Mouse (Mus musculus): Measurements from ENCODE around the gene Ptprg.

DNA sequence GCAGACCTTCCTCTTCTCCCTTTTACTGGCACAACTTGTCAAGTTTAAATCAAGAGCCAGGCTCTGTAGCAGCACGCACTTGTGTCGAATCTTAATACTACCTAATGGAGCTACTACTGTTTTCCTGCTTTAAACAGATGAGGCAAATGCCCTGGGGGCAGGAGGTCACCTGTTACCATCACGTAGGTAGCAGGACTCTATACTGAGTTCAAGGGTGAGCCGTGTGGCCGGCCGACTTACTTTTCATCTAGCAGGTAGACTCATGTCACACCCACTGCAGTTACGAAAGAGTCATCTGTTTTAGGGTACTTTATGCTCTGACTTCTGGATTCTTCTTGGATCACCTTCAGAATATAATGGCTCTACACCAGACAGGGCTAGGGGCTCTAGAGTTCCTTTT is 66.3 kb downstream of the Ptprg start:
- TF ChIP-seq POLR2A (IDR thresholded peaks at IDR 0.05; ENCODE audit: borderline replicate concordance, insufficient read depth, low read length) (no peak), CTCF (IDR thresholded peaks at IDR 0.05; ENCODE audit: borderline replicate concordance, insufficient read depth, low read depth, low read length) (no peak)

All from cerebellum, adult 2 months (tissue).